Mouse (Mus musculus): Measurements from ENCODE around the gene Eftud2.

- no peak for TF ChIP-seq CTCF (IDR thresholded peaks at IDR 0.05; ENCODE audit: control insufficient read depth, insufficient read depth, insufficient read length)
- no peak for TF ChIP-seq MAX (IDR thresholded peaks at IDR 0.05)
- no peak for TF ChIP-seq CEBPB (IDR thresholded peaks at IDR 0.05; ENCODE audit: low read depth)
These were observed 46.6 kb downstream of the Eftud2 start for GRCm38 (mm10) chr11:102834219-102834618.
